Mouse (Mus musculus) brain, embryonic 14.5 days (tissue): ENCODE measurements around the gene Letm1.

Source experiments
- CTCF ChIP-seq: fragments of 200-500 bp; IDR thresholded peaks from 2 replicates; pipeline ENCODE4 v1.5.1; 2012; ENCODE audit warnings: inconsistent platforms, mild to moderate bottlenecking, moderate library complexity, borderline replicate concordance; ENCODE audit not compliant: insufficient read depth, insufficient read length; ENCODE audit errors: extremely low read depth
- POLR2A ChIP-seq: fragments of 200-500 bp; IDR thresholded peaks from 2 replicates; pipeline ENCODE4 v1.6.1; 2012; ENCODE audit warnings: mild to moderate bottlenecking, inconsistent platforms, borderline replicate concordance; ENCODE audit not compliant: poor library complexity, insufficient read depth, insufficient read length, severe bottlenecking; ENCODE audit errors: extremely low read depth

DNA sequence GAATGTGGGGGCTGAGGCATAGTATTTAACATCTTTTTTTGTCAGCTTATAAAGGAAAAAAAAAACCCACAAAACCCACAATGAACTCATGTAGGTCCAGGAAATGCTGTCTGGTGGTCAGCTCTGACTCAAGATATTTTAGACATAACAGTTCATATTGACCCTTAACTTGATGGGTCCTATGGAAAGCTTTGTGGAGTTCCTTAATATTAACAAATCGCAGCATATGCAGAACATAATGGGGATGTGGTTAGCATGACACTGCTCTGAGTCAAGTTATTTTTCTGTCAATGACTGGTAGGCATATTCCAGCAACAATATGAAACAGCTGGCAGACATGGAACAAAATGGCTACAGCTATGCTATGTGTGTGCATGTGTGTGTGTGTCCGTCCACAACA lies 20.7 kb upstream of the Letm1 start:
- TF ChIP-seq CTCF (no peak), POLR2A (no peak)
